Mouse (Mus musculus) kidney, adult 18-20 months (tissue): ENCODE results near the gene Defb36.

Experiments used
- DNase-seq: peaks from one replicate; pipeline ENCODE4 v3.0.0; 2021

Gene Defb36

DNA sequence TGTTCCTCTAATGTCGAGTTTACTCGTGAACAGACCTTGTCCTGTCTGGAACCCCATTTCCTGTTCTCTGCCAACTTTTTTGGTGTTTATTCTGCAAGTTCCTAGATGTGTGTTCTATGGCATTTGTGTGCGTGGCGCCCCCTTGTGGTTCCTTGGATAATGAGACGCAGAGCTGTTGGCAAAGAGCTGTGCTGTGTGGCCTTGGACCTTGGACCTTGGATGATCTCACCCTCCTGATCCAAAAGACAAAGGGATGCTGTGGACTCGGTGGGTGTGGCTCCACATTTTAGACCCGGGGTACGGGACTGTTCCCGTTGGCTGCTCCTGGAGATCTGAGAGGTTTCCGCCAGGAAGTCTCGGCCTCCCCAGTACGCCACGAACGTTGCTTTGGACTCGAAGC, at the start of gene Defb36:
Gene Defb36, plus strand, starts transcription at position 271 of the 400 bp plus-strand sequence.
- peak; percentile 71 for DNase-seq

DNA sequence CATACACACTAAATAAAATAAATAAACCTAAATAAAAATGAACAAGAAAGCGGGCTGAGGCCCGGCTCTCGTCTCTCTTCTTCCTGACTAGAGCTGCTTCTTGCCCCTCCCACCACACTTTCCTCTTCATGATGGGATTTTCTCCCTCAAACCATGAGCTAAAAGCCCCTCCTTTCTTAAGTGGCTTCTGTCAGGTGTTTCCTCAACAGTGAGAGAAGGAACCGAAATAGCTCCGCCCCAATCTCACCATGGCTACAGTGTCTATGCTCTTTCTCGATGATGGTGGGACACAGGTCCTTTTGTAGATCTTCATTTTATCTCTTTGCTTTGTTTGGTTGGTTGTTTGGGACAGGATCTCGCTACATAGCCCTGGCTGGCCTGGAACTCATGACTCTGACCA, 47.5 kb upstream of the Defb36 start:
- no peak for DNase-seq

DNA sequence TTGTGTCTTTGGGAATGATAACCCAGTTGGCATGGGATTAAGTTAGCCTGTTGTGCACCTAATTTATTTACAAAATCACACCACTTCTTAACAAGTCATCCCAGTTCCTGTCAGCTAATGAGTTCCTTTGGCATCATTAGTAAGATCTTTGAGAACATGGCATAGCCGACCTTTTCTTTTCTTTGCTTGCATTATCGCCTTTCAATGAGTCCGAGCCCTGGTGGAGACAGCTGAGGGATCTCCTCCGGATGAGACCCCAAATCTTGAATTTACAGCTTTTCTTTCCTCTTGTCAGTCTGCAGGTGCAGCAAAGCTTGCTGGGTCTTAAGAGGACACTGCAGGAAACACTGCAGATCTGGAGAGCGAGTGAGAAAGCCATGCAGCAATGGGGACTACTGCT, 35.1 kb upstream of the Defb36 start, which contains the start of gene Gm17416:
Gene Gm17416, plus strand, starts transcription at position 301 of the 400 bp plus-strand sequence.
- DNase-seq, result no peak

DNA sequence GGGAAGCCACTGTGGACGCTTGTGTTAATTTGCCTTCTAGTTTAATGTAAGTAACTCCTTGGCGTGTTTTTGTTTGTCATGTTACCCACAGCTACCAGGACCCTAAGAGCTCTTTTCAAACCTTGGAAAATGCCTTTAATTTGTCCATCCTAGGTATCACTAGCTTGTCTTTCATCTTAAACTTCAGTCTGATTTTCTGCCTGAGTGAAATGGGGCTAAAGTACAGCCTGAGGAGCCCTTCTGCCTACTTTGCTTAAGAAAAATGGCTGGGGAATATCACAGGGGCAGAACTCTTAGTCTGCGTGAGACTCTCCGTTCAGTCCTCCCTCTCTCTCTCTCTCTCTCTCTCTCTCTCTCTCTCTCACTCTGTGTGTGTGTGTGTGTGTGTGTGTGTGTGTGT, 34.2 kb upstream of the Defb36 start:
- DNase-seq, result no peak

DNA sequence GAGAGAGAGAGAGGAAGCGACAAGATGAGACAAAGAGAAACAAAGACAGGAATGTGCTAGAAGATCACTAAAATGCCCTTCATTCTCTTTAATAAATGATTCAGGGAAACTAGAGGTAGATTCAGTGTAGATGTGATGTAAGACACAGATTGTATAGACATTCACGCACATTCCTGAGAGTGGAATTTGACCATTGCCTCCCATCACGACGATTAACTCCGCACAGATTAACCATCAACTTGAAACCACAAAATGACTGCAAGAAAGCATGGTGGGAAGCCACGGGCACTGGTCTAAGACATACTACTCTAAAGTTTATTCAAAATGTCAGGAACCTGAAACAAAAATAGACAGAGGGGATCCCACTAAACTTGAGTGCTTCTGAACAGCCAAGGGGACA, 33.8 kb upstream of the Defb36 start:
- DNase-seq, result peak; percentile 46

DNA sequence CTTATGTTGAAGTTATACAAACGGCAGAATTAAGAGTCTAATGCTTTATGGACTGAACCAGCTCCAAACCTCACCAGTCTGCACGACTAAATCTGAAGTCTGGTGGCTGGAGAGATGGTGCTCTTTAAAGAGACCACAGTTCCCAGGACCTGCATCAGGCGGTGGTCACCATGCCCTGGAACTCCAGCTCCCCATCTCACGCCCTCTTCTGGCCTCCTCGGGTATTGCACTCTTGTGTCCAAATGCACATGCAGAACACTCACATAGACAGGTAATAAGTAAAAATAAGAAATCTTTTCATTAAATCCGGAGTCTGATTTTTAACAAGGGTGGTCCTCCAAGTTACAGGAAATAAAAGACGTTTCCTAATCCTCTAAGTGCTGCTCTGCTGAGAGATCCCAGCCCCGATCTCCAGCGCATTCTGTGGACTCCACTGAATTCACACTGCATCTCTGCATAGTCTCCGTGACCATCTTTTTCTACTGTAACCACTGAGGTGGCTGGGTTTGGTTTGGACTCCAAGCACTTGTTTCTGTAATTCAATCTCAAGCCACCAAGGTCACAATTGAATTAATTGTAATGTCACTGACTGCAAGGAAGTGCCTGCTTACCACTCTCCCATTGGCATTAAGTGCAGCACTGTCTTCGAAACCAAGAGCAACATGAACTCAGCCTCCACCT, 31.9 kb upstream of the Defb36 start, which contains the start of gene Defb21:
Gene Defb21, plus strand, starts transcription at position 631 of the 681 bp plus-strand sequence.
- DNase-seq, result no peak

DNA sequence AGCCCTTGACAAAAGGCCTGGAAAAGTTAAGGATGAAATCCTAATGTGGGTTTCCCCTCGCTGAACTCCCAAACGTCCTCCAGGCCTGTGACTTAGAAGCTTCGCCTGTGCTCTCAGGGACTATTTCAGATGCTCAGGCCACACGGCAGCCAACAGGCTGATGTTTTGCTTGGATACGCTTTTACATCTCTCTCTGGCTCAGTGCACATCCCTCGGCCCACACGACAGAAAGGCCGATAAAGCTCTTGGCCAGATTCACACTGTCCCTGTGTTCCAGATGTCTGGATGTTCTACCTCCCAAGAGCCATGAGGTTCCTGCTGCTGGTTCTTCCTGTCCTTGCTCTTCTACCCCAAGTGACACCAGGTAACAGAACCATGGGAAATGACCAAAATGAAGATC, 30.6 kb upstream of the Defb36 start:
- DNase-seq, result no peak

DNA sequence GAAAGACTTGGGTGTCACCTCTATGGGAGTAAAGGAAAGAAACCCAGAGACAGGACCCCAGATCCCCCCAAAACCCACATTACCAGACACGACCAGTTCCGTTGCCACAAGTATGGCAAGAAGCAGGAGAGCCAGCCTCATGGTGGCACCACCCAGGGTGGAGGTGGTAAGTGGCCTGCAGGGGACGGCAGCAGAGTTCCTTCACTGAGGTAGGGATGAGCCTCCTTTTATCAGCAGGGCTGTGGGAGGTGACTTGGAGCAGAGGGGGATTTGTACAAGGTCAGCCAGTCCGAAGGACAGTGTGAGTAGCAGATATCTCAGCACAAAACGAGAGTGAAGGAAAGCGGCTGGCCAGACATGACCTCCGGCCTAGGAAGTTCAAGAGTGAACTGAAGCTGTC, 24.0 kb upstream of the Defb36 start, which contains the start of gene Defb19:
Gene Defb19, minus strand, starts transcription at position 206 of the 400 bp plus-strand sequence.
- no peak for DNase-seq

DNA sequence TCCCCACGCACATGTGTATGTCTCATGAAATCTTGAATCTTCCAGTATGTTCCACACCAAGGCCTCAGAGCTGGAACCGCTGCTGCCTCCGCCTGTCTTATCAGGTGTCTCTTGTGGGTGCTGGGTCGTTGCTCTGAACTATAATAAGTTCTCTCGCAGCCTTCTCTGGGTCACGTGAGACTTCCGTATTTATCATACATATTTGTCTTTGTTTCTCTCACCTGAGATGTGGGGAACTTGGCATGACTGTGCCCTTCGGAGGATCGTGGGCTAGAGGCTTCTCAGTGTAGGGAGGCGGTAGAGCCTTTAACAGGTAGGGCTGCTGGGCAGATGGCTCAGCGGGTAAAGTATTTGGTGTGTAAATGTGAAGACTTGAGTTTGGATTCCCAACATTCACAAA, 23.5 kb upstream of the Defb36 start:
- no peak for DNase-seq

DNA sequence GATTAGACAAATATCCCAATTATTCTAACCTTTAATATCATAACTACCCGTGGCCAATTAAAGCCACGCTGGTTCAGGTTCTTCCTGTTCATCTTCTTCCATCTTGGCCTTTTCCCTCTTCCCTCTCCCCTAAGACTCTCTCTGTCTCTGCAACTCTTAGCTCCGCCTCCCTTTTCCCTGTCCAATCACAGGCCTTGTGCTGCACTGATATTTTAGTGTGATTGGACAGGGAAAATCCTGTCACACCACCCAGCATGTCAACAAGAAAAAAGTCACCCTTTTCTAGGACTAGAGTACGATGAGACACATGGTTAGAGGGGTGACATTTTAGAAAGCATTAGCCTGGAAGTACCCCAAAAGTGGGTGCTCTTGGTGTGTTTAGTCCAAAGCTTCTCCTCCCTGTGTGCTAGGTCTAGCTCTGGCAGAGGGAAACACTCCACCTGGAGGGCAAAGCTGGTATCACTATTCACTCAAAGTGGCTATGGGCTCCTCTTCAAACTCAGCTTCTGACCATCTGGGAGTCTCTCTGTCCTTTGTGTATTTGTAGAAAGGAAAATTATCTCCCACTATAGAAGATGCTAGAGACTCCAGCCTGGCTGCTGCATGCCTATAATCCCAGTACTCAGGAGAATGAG, 17.1 kb upstream of the Defb36 start:
- peak; percentile 22 for DNase-seq

DNA sequence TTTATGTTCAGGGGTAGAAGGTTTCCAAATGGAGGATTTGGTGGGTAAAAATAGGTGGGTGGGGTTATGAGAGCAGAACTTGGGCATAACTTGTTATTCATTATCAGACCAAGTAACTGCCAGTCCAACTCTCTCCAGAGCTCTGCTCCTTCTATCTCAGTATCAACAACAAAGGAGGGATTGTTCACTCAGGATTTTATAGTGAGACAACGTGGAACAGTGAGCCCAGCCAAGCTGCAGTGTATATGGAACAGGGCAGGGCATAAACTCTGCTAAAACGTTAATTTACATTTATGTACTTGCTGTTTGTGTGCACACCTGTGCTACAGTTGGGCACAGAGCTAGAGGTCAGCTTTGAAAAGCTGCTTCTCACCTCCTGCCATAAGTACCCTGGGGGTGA, 15.7 kb upstream of the Defb36 start:
- DNase-seq, result no peak

DNA sequence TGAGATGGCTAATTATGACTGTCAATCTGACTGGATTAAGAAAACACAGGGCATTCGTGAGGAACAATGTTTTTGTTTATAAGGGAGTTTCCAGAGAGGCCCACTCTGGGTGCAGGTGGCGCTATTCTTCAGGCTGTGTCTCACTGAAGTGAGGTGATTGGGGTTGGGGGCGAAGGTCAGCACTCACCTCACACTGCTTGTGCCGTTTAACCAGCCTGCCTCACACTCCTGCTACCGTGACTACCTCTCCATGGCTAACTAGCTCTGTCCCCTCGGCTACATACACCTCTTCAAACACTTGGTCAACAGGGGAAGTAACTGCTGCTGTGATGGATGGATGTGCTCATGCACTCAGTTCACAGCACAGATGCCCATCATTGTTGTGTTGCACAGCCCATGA, 15.1 kb upstream of the Defb36 start:
- no peak for DNase-seq

DNA sequence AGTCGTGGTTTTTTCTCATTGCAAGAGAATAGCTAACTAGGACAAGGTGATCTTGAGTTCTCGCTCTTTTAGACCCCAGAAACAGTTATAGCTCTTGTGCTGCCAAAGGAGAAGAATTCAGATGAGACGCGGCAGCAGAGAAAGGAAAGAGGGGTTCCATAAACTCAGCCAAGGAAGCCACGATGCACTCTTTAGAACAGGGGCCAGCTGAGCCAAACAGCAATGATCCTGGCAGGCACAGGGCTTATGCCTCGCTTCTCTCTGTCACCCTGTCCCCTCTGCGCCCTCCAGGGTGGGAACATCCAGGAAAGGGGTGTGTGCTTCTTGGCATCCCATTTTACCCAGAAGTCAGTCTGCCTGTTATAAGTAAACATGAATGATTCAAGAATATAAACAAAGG, 4.8 kb upstream of the Defb36 start, which contains the start of gene Defb45:
Gene Defb45, minus strand, starts transcription at position 101 of the 400 bp plus-strand sequence.
- DNase-seq, result no peak

DNA sequence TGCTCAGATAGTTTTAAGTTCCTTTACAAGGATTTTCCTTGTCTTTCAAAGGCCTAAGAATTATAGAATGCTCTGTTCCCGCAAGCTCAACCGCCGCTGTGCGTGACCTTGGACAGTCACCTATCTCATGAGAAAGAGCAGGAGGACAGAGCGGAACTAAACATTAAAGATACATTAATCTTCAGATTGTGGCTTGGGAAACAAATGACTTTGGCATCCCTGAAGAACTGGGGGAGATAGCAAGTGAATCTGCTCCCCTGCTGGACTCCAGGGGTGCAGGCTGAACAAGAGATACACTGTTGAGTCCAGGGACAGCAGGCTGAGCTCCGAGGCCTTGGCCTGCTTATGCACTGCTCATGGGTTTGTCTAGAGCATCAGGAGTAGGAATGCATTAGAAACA, 4.1 kb upstream of the Defb36 start:
- DNase-seq, result no peak

DNA sequence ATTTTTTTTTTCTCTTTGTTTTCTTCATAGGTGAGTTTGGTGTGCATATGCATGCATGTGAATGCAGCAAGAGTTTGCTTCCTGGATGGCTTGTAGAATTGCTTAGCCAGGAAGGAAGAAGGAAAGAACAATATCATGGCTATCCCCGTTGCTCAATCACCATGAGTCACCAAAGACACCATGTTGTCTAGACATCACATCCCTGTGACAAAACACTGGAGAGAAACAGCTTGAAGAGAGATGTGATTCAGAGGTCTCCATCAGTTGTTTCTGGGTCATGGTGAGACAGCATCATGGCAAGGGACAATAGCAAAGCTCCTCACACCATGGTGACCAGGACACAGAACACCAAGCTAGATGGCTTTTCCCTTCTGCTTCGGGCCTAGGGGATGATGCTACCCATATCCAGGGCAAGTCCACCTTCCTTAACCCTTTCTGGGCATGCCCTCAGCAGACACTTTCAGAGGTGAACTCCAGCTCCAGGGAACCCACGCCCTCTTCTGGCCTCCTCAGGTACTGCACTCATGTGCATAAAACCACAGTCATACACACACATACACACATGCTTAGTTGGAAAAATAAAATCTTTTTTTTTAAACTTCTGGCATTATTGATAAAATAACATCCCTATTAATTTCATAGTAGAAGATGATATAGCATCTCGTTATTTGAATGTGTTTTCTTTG, 2.7 kb upstream of the Defb36 start:
- no peak for DNase-seq

DNA sequence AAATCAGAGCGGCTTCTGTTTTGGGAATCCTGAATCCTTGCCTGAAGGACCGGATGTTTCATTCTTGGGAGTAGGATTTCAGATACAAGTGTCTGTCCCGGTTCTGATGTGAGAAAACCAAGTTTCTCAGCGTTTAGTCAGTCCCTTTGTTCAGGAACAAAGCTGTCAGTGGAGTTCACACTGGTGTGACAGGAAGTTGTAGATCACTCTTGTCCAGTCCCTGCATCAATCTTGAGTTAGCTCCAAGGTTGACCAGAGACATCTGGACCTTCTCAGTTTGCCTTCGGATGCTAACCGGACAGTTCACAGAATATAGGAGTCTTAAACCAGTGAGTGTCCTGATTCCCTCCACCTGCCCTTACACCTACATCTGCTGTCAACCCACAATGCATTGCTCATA, 3.6 kb downstream of the Defb36 start:
- DNase-seq, result no peak

DNA sequence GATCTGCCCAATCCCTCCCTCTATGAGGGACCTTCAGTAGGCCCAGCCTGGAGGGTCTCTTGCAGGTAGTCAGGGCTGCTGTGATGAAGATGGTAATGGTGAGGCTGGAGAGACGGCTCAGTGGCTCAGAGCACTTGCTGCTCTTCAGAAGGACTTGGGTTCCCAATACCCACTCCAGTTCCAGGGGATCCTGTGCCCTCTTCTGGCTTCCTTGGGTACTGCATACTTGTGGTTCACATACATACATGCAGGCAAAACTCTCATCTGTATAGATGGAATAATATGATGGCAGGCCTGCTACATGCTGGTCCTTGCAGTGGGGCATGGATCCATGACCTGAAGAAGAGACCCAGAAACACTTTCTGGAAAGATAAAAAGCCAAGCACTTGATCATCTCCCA, 4.6 kb downstream of the Defb36 start:
- no peak for DNase-seq

DNA sequence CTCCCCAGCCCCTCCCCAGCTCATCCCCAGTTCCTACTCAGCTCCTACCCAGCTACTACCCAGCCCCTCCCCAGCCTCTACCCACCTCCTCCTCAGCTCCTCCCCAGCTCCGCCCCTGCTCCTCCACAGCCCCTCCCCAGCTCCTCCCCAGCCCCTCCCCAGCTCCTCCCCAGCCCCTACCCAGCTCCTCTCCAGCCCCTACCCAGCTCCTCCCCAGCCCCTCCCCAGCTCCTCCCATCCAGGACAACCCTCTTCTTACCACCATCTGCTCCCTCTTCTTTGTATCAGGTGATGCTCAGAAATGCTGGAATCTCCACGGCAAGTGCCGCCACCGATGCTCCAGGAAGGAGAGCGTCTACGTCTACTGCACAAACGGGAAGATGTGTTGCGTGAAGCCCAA, 8.1 kb downstream of the Defb36 start:
- no peak for DNase-seq

DNA sequence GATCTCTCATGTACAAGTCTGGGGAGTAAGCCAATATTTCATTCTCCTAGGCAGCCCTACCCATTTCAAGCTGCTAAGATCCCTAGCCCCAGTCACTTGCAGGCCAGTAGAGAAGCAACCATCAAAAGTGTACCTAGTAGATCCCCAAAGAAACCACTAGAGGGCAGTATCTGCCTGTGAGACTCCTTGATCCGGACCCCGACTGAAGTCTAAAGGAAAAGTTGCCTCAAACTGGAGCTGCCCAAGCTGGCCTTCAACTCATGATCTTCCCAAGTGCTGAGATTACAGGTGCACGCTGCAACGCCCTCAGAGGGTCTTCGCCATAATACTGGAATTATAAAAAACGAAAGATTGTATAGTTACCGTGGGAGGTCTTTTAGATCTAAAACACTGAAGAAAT, 11.4 kb downstream of the Defb36 start:
- peak; percentile 43 for DNase-seq

DNA sequence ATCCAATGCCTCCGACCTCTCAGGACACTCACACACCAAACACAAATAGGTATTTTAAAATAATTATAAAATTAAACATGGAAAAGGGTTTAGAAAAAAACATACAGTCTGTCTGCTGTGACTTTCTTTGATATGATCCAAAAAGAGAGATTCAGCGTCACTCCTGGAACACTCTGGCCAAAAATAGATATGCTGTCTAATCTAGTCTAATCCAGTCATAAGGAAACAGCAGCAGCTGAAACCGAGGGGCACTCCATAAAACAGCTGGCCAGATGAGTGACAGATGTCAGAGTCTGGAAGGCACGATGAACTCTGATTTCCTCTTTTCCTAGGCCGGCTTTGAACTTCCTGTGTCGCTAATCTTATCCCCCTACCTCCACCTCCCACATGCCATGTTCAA, 12.3 kb downstream of the Defb36 start:
- DNase-seq, result no peak

DNA sequence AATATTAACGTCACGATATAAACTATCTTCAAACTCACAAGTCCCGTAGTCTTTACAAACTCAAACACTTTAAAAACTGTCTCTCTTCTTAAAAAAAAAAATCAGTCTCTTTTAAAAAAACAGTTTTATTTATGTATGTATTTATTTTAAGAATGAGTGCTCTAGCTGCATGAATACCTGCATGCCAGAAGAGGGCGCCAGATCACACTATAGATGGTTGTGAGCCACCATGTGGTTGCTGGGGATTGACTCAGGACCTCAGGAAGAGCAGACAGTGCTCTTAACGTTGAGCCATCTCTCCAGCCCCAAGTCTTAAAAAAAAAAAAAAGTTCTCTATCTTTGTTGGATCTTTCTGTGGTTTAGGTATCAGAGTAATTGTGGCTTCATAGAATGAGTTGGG, 13.2 kb downstream of the Defb36 start:
- DNase-seq, result no peak

DNA sequence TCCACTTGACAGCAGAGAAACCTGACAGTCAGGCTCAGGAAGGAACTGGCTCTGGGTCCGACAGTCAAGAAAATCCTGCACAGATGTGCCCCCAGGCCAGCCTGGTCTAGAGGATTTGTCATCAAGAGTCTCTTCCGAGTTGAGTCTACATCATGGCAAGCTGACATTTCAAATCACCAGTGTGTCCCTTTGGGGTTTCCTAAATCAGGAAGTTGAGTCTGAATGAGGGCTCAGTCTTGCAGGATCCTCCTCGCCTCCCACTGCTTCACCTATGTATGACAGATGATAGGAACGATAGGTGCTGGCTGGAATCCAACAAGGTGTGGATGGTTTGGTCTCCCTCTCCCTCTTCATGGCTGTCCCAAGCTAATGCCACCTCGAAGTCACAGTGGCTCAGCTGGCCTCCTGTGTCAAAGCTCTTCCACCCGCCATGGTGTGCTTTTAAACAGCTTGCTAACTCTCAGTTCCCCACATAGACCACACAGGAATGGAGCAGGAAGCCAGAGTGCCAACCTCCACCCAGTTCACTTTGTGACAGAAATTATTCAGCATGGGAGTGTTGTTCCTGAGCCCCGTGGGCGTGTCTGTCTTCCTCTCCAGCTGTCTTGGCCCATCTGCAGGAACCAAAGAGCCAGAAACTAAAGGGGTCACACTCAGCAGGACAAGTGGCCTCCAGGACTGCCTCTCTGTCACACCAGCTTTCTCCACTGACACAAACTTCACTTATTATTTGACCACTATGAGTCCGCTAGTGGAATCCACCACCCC, 16.4 kb downstream of the Defb36 start:
- no peak for DNase-seq

DNA sequence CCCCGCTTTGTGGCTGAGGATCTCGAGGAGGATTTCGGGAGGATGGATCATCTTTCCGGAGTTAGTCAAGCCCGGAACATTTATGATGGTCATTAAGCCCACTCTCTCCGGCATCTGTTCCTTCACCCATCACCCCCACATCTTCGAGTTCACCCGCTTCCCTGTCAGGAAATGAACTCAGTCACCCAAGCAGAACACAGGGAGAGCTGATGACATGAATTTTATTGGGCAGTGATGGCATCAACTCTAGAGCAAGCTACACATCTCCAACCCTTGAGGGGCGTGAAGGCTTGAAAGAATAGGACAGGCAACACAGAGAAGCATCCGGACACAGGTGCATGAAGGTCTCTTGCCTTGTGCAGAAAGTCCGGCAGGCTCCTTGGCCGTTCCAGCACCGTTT, 18.0 kb downstream of the Defb36 start:
- DNase-seq, result no peak
